Mouse (Mus musculus) small intestine, adult 2 months (tissue): ENCODE measurements around the gene Ctsh. TPM values are rescaled to one million over a fixed set of nuclear protein-coding genes. Genes with fewer than 3 reads are reported as not detected.
"Not testable (repeated sequence)": the region's sequence is repeated elsewhere in the genome, so short reads cannot be mapped to it uniquely, and the experiment has no call there.

Experiments
- H3K27ac ChIP-seq: fragments of 200-500 bp; 2 replicates; pipeline ENCODE4 v1.5.1; 2012; ENCODE audit warnings: low read depth, low read length, control low read depth, inconsistent platforms; ENCODE audit not compliant: insufficient read depth
- H3K27me3 ChIP-seq: fragments of 200-500 bp; 2 replicates; pipeline ENCODE4 v1.6.1; 2012; ENCODE audit warnings: mild to moderate bottlenecking, moderate library complexity, low read length, inconsistent platforms; ENCODE audit not compliant: control insufficient read depth, insufficient read depth
- H3K36me3 ChIP-seq: fragments of 200-500 bp; 2 replicates; pipeline ENCODE4 v1.6.1; 2012; ENCODE audit warnings: mild to moderate bottlenecking, low read length, control low read depth, inconsistent platforms; ENCODE audit not compliant: control insufficient read depth, insufficient read depth
- H3K4me1 ChIP-seq: fragments of 200-500 bp; 2 replicates; pipeline ENCODE4 v1.6.1; 2012; ENCODE audit warnings: low read length, inconsistent platforms, mixed read lengths; ENCODE audit not compliant: control insufficient read depth, insufficient read depth, insufficient read length
- H3K4me3 ChIP-seq: fragments of 200-500 bp; 2 replicates; pipeline ENCODE4 v1.5.1; 2012; ENCODE audit warnings: low read depth, mild to moderate bottlenecking, control low read depth, inconsistent platforms, low read length, moderate library complexity
- CTCF ChIP-seq: fragments of 200-500 bp; IDR thresholded peaks from 2 replicates; pipeline ENCODE4 v1.5.1; 2012; ENCODE audit warnings: low read depth, mild to moderate bottlenecking, control low read depth, inconsistent platforms, low read length, moderate library complexity, mixed read lengths; ENCODE audit not compliant: insufficient replicate concordance, insufficient read length; ENCODE audit errors: extremely low read depth
- POLR2A ChIP-seq: fragments of 200-500 bp; IDR thresholded peaks from 2 replicates; pipeline ENCODE4 v1.6.1; 2012; ENCODE audit warnings: low read depth, mild to moderate bottlenecking, control low read depth, inconsistent platforms, low read length, moderate library complexity
- WGBS: fragments of 180-500 bp; shearing (Covaris S2); methylation state at CpG from one replicate; pipeline ENCODE4 v1.1.7; 2018; 5-methylcytosine and 5-hydroxymethylcytosine counted together
- polyA plus RNA-seq: library from polyadenylated mRNA; depleted of rRNA; stranded (reverse); fragments of >200 nt; gene quantifications from 2 replicates; pipeline ENCODE4 v1.2.3, GENCODE M21; 2012

Ctsh gene
- polyA plus RNA-seq, 1 experiment = 24.9 TPM

DNA sequence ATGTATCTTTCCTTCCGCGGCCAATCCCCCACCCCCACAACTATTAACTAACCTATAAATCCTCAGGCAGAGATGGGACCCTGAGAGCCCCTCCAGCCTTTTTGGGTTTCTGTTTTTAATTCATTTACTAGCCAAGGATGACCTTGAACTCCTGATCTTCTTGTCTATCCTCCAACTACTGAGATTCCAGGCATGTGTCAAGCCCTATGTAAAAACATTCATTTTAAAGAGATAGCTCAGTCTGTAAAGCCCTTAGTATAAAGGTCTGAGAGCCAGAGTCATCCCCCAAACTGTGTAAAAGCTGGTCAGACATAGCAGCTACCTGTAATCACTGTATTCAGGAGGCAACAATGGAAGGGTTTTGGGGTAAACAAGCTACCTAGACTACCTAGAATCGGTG lies 2.0 kb downstream of the Ctsh start:
- WGBS = 79% methylated on average over 3 of the region's 3 CpGs
- H3K36me3 ChIP-seq = peaks cover 2% of the 10 kb centered on the region; the same call in 1 of the 2 replicates
- H3K27ac ChIP-seq = no peak overlapping the region
- H3K4me3 ChIP-seq = no peak overlapping the region
- TF ChIP-seq POLR2A (no peak), CTCF (no peak)
- H3K4me1 ChIP-seq = peaks cover 7% of the 10 kb centered on the region; the same call in 1 of the 2 replicates
- H3K27me3 ChIP-seq = no peaks in the 10 kb centered on the region

DNA sequence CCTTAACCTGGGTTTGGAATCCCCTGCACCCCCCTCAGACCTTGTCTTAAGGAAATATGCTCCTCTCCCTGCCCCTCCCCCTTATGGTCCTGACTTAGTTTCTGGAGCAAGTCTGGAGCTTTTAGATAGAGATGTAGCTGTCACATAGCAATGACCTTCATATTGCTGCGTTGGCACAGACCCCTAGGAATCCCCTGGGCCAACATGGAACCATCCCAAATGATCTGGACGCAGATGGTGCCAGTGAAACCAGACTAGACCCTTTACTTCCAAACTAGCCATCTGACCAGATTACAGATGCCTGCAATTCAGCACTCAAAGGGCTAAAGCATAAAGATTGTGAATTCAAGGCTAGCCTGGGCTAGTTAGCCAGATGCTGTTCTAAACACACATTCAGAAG lies 2.8 kb downstream of the Ctsh start:
- 89% methylated on average over 2 of the region's 2 CpGs for WGBS
- Histone ChIP-seq H3K27me3 (no peaks in the 10 kb centered on the region), H3K36me3 (peaks cover 8% of the 10 kb centered on the region), H3K4me1 (peaks cover 4% of the 10 kb centered on the region; the same call in 1 of the 2 replicates), H3K4me3 (no peak overlapping the region), H3K27ac (no peak overlapping the region)
- TF ChIP-seq POLR2A = no peak
- TF ChIP-seq CTCF = no peak

DNA sequence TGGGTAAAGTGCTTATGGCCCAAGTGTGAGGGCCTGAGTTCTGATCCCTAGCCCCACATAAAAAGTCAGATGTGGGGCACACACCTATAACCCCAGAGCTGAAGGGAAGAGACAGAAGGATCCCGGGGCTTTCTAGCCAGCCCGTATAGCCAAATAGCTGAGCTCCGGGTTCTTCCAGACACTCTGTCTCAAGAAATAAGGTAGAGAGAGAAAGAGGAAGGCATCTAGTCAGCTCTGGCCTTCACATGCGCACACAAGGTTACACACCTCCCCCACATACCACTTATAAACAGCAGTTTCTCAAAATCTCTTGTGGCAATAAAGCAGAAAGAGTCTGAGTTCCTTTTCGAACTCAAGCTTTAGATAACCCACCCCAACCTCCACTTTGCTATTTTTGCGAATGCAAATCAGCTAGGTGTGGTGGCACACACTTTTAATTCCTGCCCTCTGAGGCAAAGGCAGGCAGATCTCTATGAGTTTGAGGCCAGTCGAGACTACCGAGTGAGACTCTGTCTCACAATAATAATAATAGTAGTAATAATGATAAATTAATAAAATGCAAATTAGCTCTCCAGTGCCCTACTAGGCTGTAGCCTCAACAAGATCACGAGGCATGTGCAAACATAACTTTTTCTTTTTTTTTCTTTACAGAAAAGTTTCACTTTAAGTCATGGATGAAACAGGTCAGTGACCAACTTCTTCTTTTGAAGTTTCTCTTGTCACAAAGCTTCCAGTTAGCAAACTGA lies 6.0 kb downstream of the Ctsh start:
- Histone ChIP-seq H3K4me1 (no peaks in the 10 kb centered on the region), H3K27me3 (no peaks in the 10 kb centered on the region), H3K27ac (peak overlapping the region; percentile 21), H3K4me3 (no peak overlapping the region), H3K36me3 (peaks cover 18% of the 10 kb centered on the region)
- WGBS = 68% methylated on average over 9 of the region's 9 CpGs
- no peak for TF ChIP-seq POLR2A
- TF ChIP-seq CTCF = no peak

DNA sequence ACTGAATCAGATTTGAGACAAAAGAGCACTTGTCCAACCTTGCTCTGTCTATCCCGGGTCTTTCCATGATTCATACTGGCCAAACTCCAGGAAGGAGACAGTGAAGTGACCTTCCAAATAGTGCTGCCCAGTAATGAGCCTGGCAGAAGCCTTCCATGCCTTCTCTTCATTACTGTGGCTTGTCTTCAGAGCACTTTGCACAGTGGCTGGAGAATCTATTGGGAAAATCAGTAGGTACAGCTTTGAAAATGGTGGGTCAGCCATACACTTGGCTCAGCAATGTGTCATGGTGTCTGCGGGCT lies 6.6 kb downstream of the Ctsh start:
- Histone ChIP-seq H3K36me3 (peaks cover 20% of the 10 kb centered on the region), H3K27ac (peak overlapping the region; percentile 45; the same call in 1 of the 2 replicates), H3K4me1 (no peaks in the 10 kb centered on the region), H3K4me3 (no peak overlapping the region), H3K27me3 (no peaks in the 10 kb centered on the region)
- no peak for TF ChIP-seq POLR2A
- TF ChIP-seq CTCF = no peak
- WGBS = 65% methylated on average over 2 of the region's 2 CpGs

- 84% methylated on average over 5 of the region's 5 CpGs for WGBS
Measured at GRCm38 (mm10) chr9:90060932-90061331, 7.0 kb downstream of the Ctsh start.

GRCm38 (mm10) chr9:90067341-90067740 lies 13.4 kb downstream of the Ctsh start:
- H3K27ac ChIP-seq = no peak overlapping the region
- H3K4me1 ChIP-seq = no peaks in the 10 kb centered on the region
- H3K27me3 ChIP-seq = no peaks in the 10 kb centered on the region
- no peak overlapping the region for H3K4me3 ChIP-seq
- TF ChIP-seq POLR2A (no peak), CTCF (no peak)
- peaks cover 17% of the 10 kb centered on the region for H3K36me3 ChIP-seq
- WGBS = 54% methylated on average over 2 of the region's 2 CpGs

More at GRCm38 (mm10) chr9:90060932-90061331, 7.0 kb downstream of the Ctsh start:
- not testable (repeated sequence) for H3K27me3 ChIP-seq, H3K4me1 ChIP-seq, H3K4me3 ChIP-seq, H3K27ac ChIP-seq
- H3K36me3 ChIP-seq = peaks cover 20% of the 10 kb centered on the region

- TF ChIP-seq POLR2A (no peak), CTCF (no peak)
- no peak overlapping the region for H3K4me3 ChIP-seq
- H3K4me1 ChIP-seq = no peaks in the 10 kb centered on the region
- H3K27ac ChIP-seq = no peak overlapping the region
- 56% methylated on average over 6 of the region's 6 CpGs for WGBS
- no peaks in the 10 kb centered on the region for H3K27me3 ChIP-seq
- peaks cover 13% of the 10 kb centered on the region for H3K36me3 ChIP-seq
Measured at GRCm38 (mm10) chr9:90068786-90069185, 14.8 kb downstream of the Ctsh start.

DNA sequence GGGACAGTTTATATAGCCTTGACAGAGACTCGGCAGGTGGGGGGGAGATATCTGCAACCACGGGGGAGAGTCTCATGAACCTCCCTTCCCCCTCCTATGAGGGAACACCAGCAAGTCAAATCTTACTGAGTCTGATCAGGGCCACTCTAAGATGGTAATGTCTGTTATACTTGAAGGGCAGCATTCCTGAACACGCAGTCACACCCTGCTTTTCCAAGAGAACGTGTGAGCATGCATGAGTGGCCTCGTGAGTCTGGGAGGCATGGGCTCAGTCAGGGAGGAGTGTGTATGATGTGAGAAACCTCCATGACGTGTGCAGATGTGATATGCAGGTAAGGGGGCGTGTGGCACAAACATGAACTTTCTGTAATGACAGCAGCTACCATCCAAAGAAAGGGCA lies 15.5 kb downstream of the Ctsh start:
- Histone ChIP-seq H3K4me1 (no peaks in the 10 kb centered on the region), H3K27ac (no peak overlapping the region), H3K4me3 (no peak overlapping the region), H3K36me3 (peaks cover 11% of the 10 kb centered on the region), H3K27me3 (no peaks in the 10 kb centered on the region)
- TF ChIP-seq POLR2A = no peak
- no peak for TF ChIP-seq CTCF
- WGBS = 59% methylated on average over 7 of the region's 7 CpGs
